Mouse (Mus musculus): ENCODE data around the gene Tcf21. TPM values are rescaled to one million over a fixed set of nuclear protein-coding genes. Genes with fewer than 3 reads are reported as not detected.
A peak's percentile ranks its signal among the peaks of the same experiment; 100 is the strongest.

Tcf21 gene
- total RNA-seq (2014; rRNA removed), result not detected in 2 replicates
- polyA plus RNA-seq (2015; fragmentation: Nextera tagmentation; extraction: Ambion mirVana), result 0.21 and 0.24 TPM in 2 replicates

- 3% methylated on average over 20 of the region's 20 CpGs for WGBS
- Histone ChIP-seq H3K27ac (ENCODE audit: low read depth, low read length) (no peak within 1 kb of the TSS), H3K9me3 (ENCODE audit: low read length) (no peaks in the 10 kb centered on the region), H3K4me2 (ENCODE audit: low read depth) (no peak within 1 kb of the TSS), H3K4me1 (ENCODE audit: insufficient read depth) (no peaks in the 10 kb centered on the region), H3K9ac (no peak within 1 kb of the TSS), H3K4me3 (ENCODE audit: low read depth, low read length) (no peak within 1 kb of the TSS; the same call in 1 of the 2 replicates), H3K36me3 (ENCODE audit: insufficient read depth) (no peaks in the 10 kb centered on the region), H3K27me3 (ENCODE audit: insufficient read depth, low read length) (peaks cover 83% of the 10 kb centered on the region)
- TF ChIP-seq CTCF (IDR thresholded peaks at IDR 0.05; ENCODE audit: low read depth), result no peak
- ATAC-seq, result no peak
- peak; percentile 45 for DNase-seq
Measured at GRCm38 (mm10) chr10:22819871-22820590, at the start of gene Tcf21. Tcf21 (minus strand) TSS chr10:22820174.

GRCm38 (mm10) chr10:22868386-22868918, 48.5 kb upstream of the Tcf21 start:
- ATAC-seq (peak; percentile 59), DNase-seq (peak; percentile 24)
- Histone ChIP-seq H3K27me3 (ENCODE audit: insufficient read depth, low read length) (no peaks in the 10 kb centered on the region), H3K9ac (no peak overlapping the region), H3K4me3 (ENCODE audit: low read depth, low read length) (no peak overlapping the region), H3K9me3 (ENCODE audit: low read length) (no peaks in the 10 kb centered on the region), H3K4me1 (ENCODE audit: insufficient read depth) (no peaks in the 10 kb centered on the region), H3K4me2 (ENCODE audit: low read depth) (no peak overlapping the region), H3K27ac (ENCODE audit: low read depth, low read length) (no peak overlapping the region), H3K36me3 (ENCODE audit: insufficient read depth) (no peaks in the 10 kb centered on the region)
- no peak for TF ChIP-seq CTCF (IDR thresholded peaks at IDR 0.05; ENCODE audit: low read depth)
- 10% methylated on average over 8 of the region's 8 CpGs for WGBS

GRCm38 (mm10) chr10:22867210-22867609, 47.2 kb upstream of the Tcf21 start:
- no peak for TF ChIP-seq CTCF (IDR thresholded peaks at IDR 0.05; ENCODE audit: low read depth)
- Histone ChIP-seq H3K27me3 (ENCODE audit: insufficient read depth, low read length) (no peaks in the 10 kb centered on the region), H3K4me1 (ENCODE audit: insufficient read depth) (no peaks in the 10 kb centered on the region), H3K4me3 (ENCODE audit: low read depth, low read length) (no peak overlapping the region), H3K36me3 (ENCODE audit: insufficient read depth) (no peaks in the 10 kb centered on the region), H3K9ac (no peak overlapping the region), H3K4me2 (ENCODE audit: low read depth) (no peak overlapping the region), H3K9me3 (ENCODE audit: low read length) (no peaks in the 10 kb centered on the region), H3K27ac (ENCODE audit: low read depth, low read length) (no peak overlapping the region)
- DNase-seq (no peak), ATAC-seq (no peak)
- WGBS, result 97% methylated on average over 2 of the region's 2 CpGs

- peak; percentile 7; the same call in 1 of the 2 replicates for TF ChIP-seq CTCF (IDR thresholded peaks at IDR 0.05; ENCODE audit: low read depth)
- H3K9ac ChIP-seq, result no peak overlapping the region
- H3K36me3 ChIP-seq (ENCODE audit: insufficient read depth), result no peaks in the 10 kb centered on the region
- H3K4me1 ChIP-seq (ENCODE audit: insufficient read depth), result no peaks in the 10 kb centered on the region
- DNase-seq (no peak), ATAC-seq (no peak)
- H3K4me3 ChIP-seq (ENCODE audit: low read depth, low read length), result no peak overlapping the region
- no peaks in the 10 kb centered on the region for H3K27me3 ChIP-seq (ENCODE audit: insufficient read depth, low read length)
- H3K4me2 ChIP-seq (ENCODE audit: low read depth), result no peak overlapping the region
- 37% methylated on average over 9 of the region's 9 CpGs for WGBS
- no peak overlapping the region for H3K27ac ChIP-seq (ENCODE audit: low read depth, low read length)
- H3K9me3 ChIP-seq (ENCODE audit: low read length), result no peaks in the 10 kb centered on the region
Measured at GRCm38 (mm10) chr10:22858111-22858510, 38.1 kb upstream of the Tcf21 start.

- Histone ChIP-seq H3K9me3 (ENCODE audit: low read length) (no peaks in the 10 kb centered on the region), H3K36me3 (ENCODE audit: insufficient read depth) (no peaks in the 10 kb centered on the region), H3K27ac (ENCODE audit: low read depth, low read length) (no peak overlapping the region), H3K27me3 (ENCODE audit: insufficient read depth, low read length) (no peaks in the 10 kb centered on the region), H3K4me2 (ENCODE audit: low read depth) (no peak overlapping the region), H3K9ac (no peak overlapping the region), H3K4me1 (ENCODE audit: insufficient read depth) (no peaks in the 10 kb centered on the region), H3K4me3 (ENCODE audit: low read depth, low read length) (no peak overlapping the region)
- no peak for DNase-seq
- 51% methylated on average over 7 of the region's 7 CpGs for WGBS
- TF ChIP-seq CTCF (IDR thresholded peaks at IDR 0.05; ENCODE audit: low read depth), result no peak
- ATAC-seq, result no peak
Measured at GRCm38 (mm10) chr10:22854330-22854729, 34.4 kb upstream of the Tcf21 start.

GRCm38 (mm10) chr10:22845351-22845750, 25.4 kb upstream of the Tcf21 start:
- Histone ChIP-seq H3K9ac (no peak overlapping the region), H3K4me2 (ENCODE audit: low read depth) (no peak overlapping the region), H3K9me3 (ENCODE audit: low read length) (no peaks in the 10 kb centered on the region), H3K27ac (ENCODE audit: low read depth, low read length) (no peak overlapping the region), H3K4me3 (ENCODE audit: low read depth, low read length) (no peak overlapping the region), H3K27me3 (ENCODE audit: insufficient read depth, low read length) (peaks cover 45% of the 10 kb centered on the region), H3K36me3 (ENCODE audit: insufficient read depth) (no peaks in the 10 kb centered on the region), H3K4me1 (ENCODE audit: insufficient read depth) (no peaks in the 10 kb centered on the region)
- TF ChIP-seq CTCF (IDR thresholded peaks at IDR 0.05; ENCODE audit: low read depth), result no peak
- no peak for DNase-seq
- WGBS, result 6% methylated on average over 3 of the region's 3 CpGs
- ATAC-seq, result no peak

GRCm38 (mm10) chr10:22844731-22845130, 24.8 kb upstream of the Tcf21 start:
- TF ChIP-seq CTCF (IDR thresholded peaks at IDR 0.05; ENCODE audit: low read depth), result no peak
- no peak for DNase-seq
- Histone ChIP-seq H3K36me3 (ENCODE audit: insufficient read depth) (no peaks in the 10 kb centered on the region), H3K27me3 (ENCODE audit: insufficient read depth, low read length) (peaks cover 47% of the 10 kb centered on the region), H3K9ac (no peak overlapping the region), H3K9me3 (ENCODE audit: low read length) (no peaks in the 10 kb centered on the region), H3K27ac (ENCODE audit: low read depth, low read length) (no peak overlapping the region), H3K4me2 (ENCODE audit: low read depth) (no peak overlapping the region), H3K4me1 (ENCODE audit: insufficient read depth) (no peaks in the 10 kb centered on the region), H3K4me3 (ENCODE audit: low read depth, low read length) (no peak overlapping the region)
- 8% methylated on average over 10 of the region's 10 CpGs for WGBS
- ATAC-seq, result no peak
